In genomic region chr3:135402201-135402658, GRCm38 (mm10) we compare ENCODE assay signal across 8 mouse cellular contexts. TPM values are rescaled to one million over a fixed set of nuclear protein-coding genes. Genes with fewer than 3 reads are reported as not detected.
DNase-seq lines count a peak whose midpoint lies in the region; ATAC-seq and TF ChIP-seq lines count a peak whose summit lies in the region.

No protein-coding gene starts in this region.

- CTCF ChIA-PET in Patski (lab: Charles Lee) = interaction anchor here (0.9 to 5.0 kb wide), 17 partner anchors 12 to 331 kb away, joined by 3 to 31 read pairs (median 4); partner anchors contain the start of gene Bdh2

- no peak overlapping the region for H3K27ac ChIP-seq in hindbrain, embryonic 16.5 days (ENCODE audit: low read depth, low read length)

- H3K36me3 ChIP-seq in hindbrain, embryonic 16.5 days (ENCODE audit: control insufficient read depth, insufficient read depth, low read length) = peaks cover 5% of the 10 kb centered on the region; the same call in 1 of the 2 replicates

- 12% methylated on average over 10 of the region's 10 CpGs for WGBS in hindbrain, embryonic 16.5 days

- no peak overlapping the region for H3K4me2 ChIP-seq in hindbrain, embryonic 16.5 days (ENCODE audit: low read length)

- H3K27me3 ChIP-seq in Patski = no peaks in the 10 kb centered on the region
- H3K27me3 ChIP-seq in hindbrain, embryonic 16.5 days (replicated peaks; ENCODE audit: control insufficient read depth, insufficient read depth, low read length) = no peaks in the 10 kb centered on the region

- ATAC-seq in Patski = peak; percentile 81
- ATAC-seq in hindbrain, embryonic 16.5 days = peak; percentile 89
- ATAC-seq in megakaryocyte, adult 5-6 weeks (ENCODE audit: poor library complexity, severe bottlenecking) = peak; percentile 99

- no peak overlapping the region for H3K4me3 ChIP-seq in hindbrain, embryonic 16.5 days (ENCODE audit: low read length)

- H3K9ac ChIP-seq in hindbrain, embryonic 16.5 days (ENCODE audit: low read depth, low read length) = no peak overlapping the region

- no peaks in the 10 kb centered on the region for H3K9me3 ChIP-seq in hindbrain, embryonic 16.5 days (ENCODE audit: control insufficient read depth, low read length)

- H3K4me1 ChIP-seq in hindbrain, embryonic 16.5 days (ENCODE audit: control insufficient read depth, insufficient read depth, low read depth, low read length) = no peaks in the 10 kb centered on the region

- peak; percentile 98 for TF ChIP-seq CTCF in Patski (IDR thresholded peaks at IDR 0.05)

- peak; percentile 46 for DNase-seq in Patski (ENCODE audit: low read depth, low spot score)
- peak; percentile 87 to 94 for DNase-seq in cerebellum, postnatal 25 days
- peak; percentile 87 for DNase-seq in gastrocnemius, adult 18-20 months (ENCODE audit: low spot score)
- peak; percentile 85 to 90 for DNase-seq in left cerebral cortex, adult 18-20 months (ENCODE audit: low spot score in 2 of 2)
- DNase-seq in right cerebral cortex, adult 18-20 months = peak; percentile 83
- DNase-seq in urinary bladder, adult 2 months (ENCODE audit: low spot score) = peak; percentile 67

- in situ Hi-C loops in Patski (cut with MboI; ENCODE audit: low pct_unique_long_range_greater_than_20kb) = loop anchor here (5.0 kb wide), 2 partner anchors 105 to 330 kb away; no protein-coding TSS in a partner anchor

- POLR2A ChIA-PET in Patski (lab: Charles Lee) = interaction anchor here (1.4 kb wide), 1 partner anchor 18 kb away, joined by 4 read pairs; no protein-coding TSS in a partner anchor

RNA-seq across cellular contexts. Expression of gene Cisd2, which starts 21.5 kb away (rescaled TPM):
- polyA plus RNA-seq in Patski (2021) = 37.6 TPM
- total RNA-seq in gastrocnemius, adult 18-20 months (2021) = 10 to 100 TPM; 32.4 to 34.0 TPM
- 61.2 and 62.0 TPM in 2 replicates for polyA plus RNA-seq in hindbrain, embryonic 16.5 days (2015; fragmentation: Nextera tagmentation; extraction: Ambion mirVana)
- 10 to 100 TPM; 34.6 to 36.0 TPM for total RNA-seq in left cerebral cortex, adult 18-20 months (2021)
- 51.2 and 52.0 TPM in 2 replicates for total RNA-seq in megakaryocyte, adult 5-6 weeks (2015)
- 25.0 and 27.9 TPM in 2 replicates for total RNA-seq in megakaryocyte, adult 5-6 weeks (2017)
- 27.1 and 33.8 TPM in 2 replicates for polyA plus RNA-seq in urinary bladder, adult 2 months (2012; rRNA removed)

RNA-seq across cellular contexts. Expression of gene Ube2d3, which starts 35.7 kb away (rescaled TPM):
- 431 TPM for polyA plus RNA-seq in Patski (2021)
- total RNA-seq in gastrocnemius, adult 18-20 months (2021) = 100 to 1,000 TPM; 343 to 352 TPM
- polyA plus RNA-seq in hindbrain, embryonic 16.5 days (2015; fragmentation: Nextera tagmentation; extraction: Ambion mirVana) = 331 and 360 TPM in 2 replicates
- total RNA-seq in left cerebral cortex, adult 18-20 months (2021) = 100 to 1,000 TPM; 238 to 245 TPM
- total RNA-seq in megakaryocyte, adult 5-6 weeks (2015) = 591 and 690 TPM in 2 replicates
- 864 and 938 TPM in 2 replicates for total RNA-seq in megakaryocyte, adult 5-6 weeks (2017)
- polyA plus RNA-seq in urinary bladder, adult 2 months (2012; rRNA removed) = 217 and 252 TPM in 2 replicates

RNA-seq across cellular contexts. Expression of gene Slc9b1, which starts 54.4 kb away (rescaled TPM):
- not detected for polyA plus RNA-seq in Patski (2021)
- not detected for total RNA-seq in gastrocnemius, adult 18-20 months (2021)
- polyA plus RNA-seq in hindbrain, embryonic 16.5 days (2015; fragmentation: Nextera tagmentation; extraction: Ambion mirVana) = 0.10 TPM in 1 of 2 replicates, not detected in the other
- total RNA-seq in left cerebral cortex, adult 18-20 months (2021) = 1 to 10 TPM in 1 of 2 experiments, under 1 TPM in 1; 0.21 to 1.3 TPM
- total RNA-seq in megakaryocyte, adult 5-6 weeks (2015) = not detected in 2 replicates
- total RNA-seq in megakaryocyte, adult 5-6 weeks (2017) = not detected in 2 replicates
- polyA plus RNA-seq in urinary bladder, adult 2 months (2012; rRNA removed) = 0.16 and 0.28 TPM in 2 replicates
